Mouse (Mus musculus) liver, postnatal 0 days (tissue): ENCODE measurements around the gene Taf4. TPM values are rescaled to one million over a fixed set of nuclear protein-coding genes. Genes with fewer than 3 reads are reported as not detected.

ENCODE experiments used
- ATAC-seq: fragments of 200-750 bp; cut with Nextera tagmentation; 2 replicates; pipeline ENCODE4 v1.8.0; 2017; ENCODE audit warnings: mild to moderate bottlenecking, moderate library complexity
- DNase-seq: peaks from one replicate; pipeline ENCODE4 v3.0.0-alpha.2; 2016
- H3K27ac ChIP-seq: fragments of 300-500 bp; sonication (generic); 2 replicates; pipeline ENCODE4 v1.5.1; 2014; ENCODE audit warnings: antibody characterized with exemption, moderate library complexity, mild to moderate bottlenecking, low read depth
- H3K27me3 ChIP-seq: fragments of 300-500 bp; sonication (generic); 2 replicates; pipeline ENCODE4 v1.6.1; 2014; ENCODE audit warnings: low read length, control low read depth, mixed read lengths; ENCODE audit not compliant: insufficient read depth
- H3K36me3 ChIP-seq: fragments of 300-500 bp; sonication (generic); replicated peaks from 2 replicates; pipeline ENCODE4 v1.6.1; 2014; ENCODE audit warnings: mild to moderate bottlenecking, control low read depth, low read length, moderate library complexity, mixed read lengths; ENCODE audit not compliant: insufficient read depth
- H3K4me1 ChIP-seq: fragments of 300-500 bp; sonication (generic); 2 replicates; pipeline ENCODE4 v1.6.1; 2014; ENCODE audit warnings: antibody characterized with exemption, mild to moderate bottlenecking, control low read depth; ENCODE audit not compliant: insufficient read depth
- H3K4me2 ChIP-seq: fragments of 300-500 bp; sonication (generic); 2 replicates; pipeline ENCODE4 v1.6.1; 2014; ENCODE audit warnings: low read depth, mild to moderate bottlenecking, low read length, moderate library complexity, mixed read lengths
- H3K4me3 ChIP-seq: fragments of 300-500 bp; sonication (generic); 2 replicates; pipeline ENCODE4 v1.5.1; 2014; ENCODE audit warnings: low read depth, low read length
- H3K9ac ChIP-seq: fragments of 300-500 bp; sonication (generic); replicated peaks from 2 replicates; pipeline ENCODE4 v1.6.1; 2014; ENCODE audit warnings: mild to moderate bottlenecking, moderate library complexity
- H3K9me3 ChIP-seq: fragments of 300-500 bp; sonication (generic); 2 replicates; pipeline ENCODE4 v1.6.1; 2016; ENCODE audit warnings: mild to moderate bottlenecking, control low read depth, low read length, mixed read lengths
- CTCF ChIP-seq: sonication (generic); IDR thresholded peaks from 2 replicates; pipeline ENCODE4 v1.5.1; 2016; ENCODE audit warnings: antibody characterized with exemption, low read depth
- EP300 ChIP-seq: IDR thresholded peaks from 2 replicates; pipeline ENCODE4 v1.6.1; 2016; ENCODE audit warnings: antibody characterized with exemption, low read depth, mild to moderate bottlenecking
- WGBS: fragments of 180-500 bp; shearing (Covaris S2); extraction: QIAGEN DNeasy Blood & Tissue Kit; methylation state at CpG from one replicate; pipeline ENCODE4 v1.1.7; 2014; ENCODE audit not compliant: insufficient replicate concordance; 5-methylcytosine and 5-hydroxymethylcytosine counted together
- polyA plus RNA-seq: library from polyadenylated mRNA; unstranded; fragments of >200 nt; fragmentation: Nextera tagmentation; extraction: Ambion mirVana; gene quantifications from 2 replicates; pipeline ENCODE4 v1.2.1, GENCODE M21; 2015

The Taf4 gene
- polyA plus RNA-seq, 1 experiment from 2014 or later = 1.7 TPM

GRCm38 (mm10) chr2:179986437-179987022, 10.1 kb upstream of the Taf4 start:
- no peak for ATAC-seq

GRCm38 (mm10) chr2:179985695-179986094, 9.2 kb upstream of the Taf4 start:
- Histone ChIP-seq H3K9me3 (no peaks in the 10 kb centered on the region), H3K4me2 (no peak overlapping the region), H3K4me1 (no peaks in the 10 kb centered on the region), H3K9ac (no peak overlapping the region), H3K36me3 (no peaks in the 10 kb centered on the region), H3K27me3 (no peaks in the 10 kb centered on the region), H3K27ac (no peak overlapping the region), H3K4me3 (no peak overlapping the region)
- DNase-seq = no peak
- 80% methylated on average over 1 of the region's 1 CpGs for WGBS
- ATAC-seq = no peak
- TF ChIP-seq CTCF = no peak
- no peak for TF ChIP-seq EP300

More at GRCm38 (mm10) chr2:179986437-179987022, 10.1 kb upstream of the Taf4 start:
- Histone ChIP-seq H3K4me3 (no peak overlapping the region), H3K27me3 (no peaks in the 10 kb centered on the region), H3K36me3 (no peaks in the 10 kb centered on the region), H3K4me2 (no peak overlapping the region), H3K9ac (no peak overlapping the region), H3K27ac (no peak overlapping the region), H3K9me3 (no peaks in the 10 kb centered on the region), H3K4me1 (no peaks in the 10 kb centered on the region)
- DNase-seq = peak; percentile 11
- WGBS = 72% methylated on average over 10 of the region's 10 CpGs
- no peak for TF ChIP-seq CTCF
- TF ChIP-seq EP300 = no peak

GRCm38 (mm10) chr2:179984830-179985229, 8.4 kb upstream of the Taf4 start:
- no peaks in the 10 kb centered on the region for H3K36me3 ChIP-seq
- DNase-seq = peak; percentile 6
- H3K9me3 ChIP-seq = no peaks in the 10 kb centered on the region
- no peak overlapping the region for H3K4me2 ChIP-seq
- no peak overlapping the region for H3K4me3 ChIP-seq
- no peak for TF ChIP-seq EP300
- no peak for TF ChIP-seq CTCF
- no peaks in the 10 kb centered on the region for H3K4me1 ChIP-seq
- 57% methylated on average over 7 of the region's 7 CpGs for WGBS
- H3K27me3 ChIP-seq = no peaks in the 10 kb centered on the region
- no peak for ATAC-seq
- H3K9ac ChIP-seq = no peak overlapping the region
- H3K27ac ChIP-seq = no peak overlapping the region

- Histone ChIP-seq H3K4me2 (no peak overlapping the region), H3K4me1 (peaks cover 3% of the 10 kb centered on the region; the same call in 1 of the 2 replicates), H3K36me3 (no peaks in the 10 kb centered on the region), H3K4me3 (no peak overlapping the region), H3K27ac (no peak overlapping the region), H3K9me3 (no peaks in the 10 kb centered on the region), H3K27me3 (no peaks in the 10 kb centered on the region), H3K9ac (no peak overlapping the region)
- no peak for ATAC-seq
- DNase-seq = peak; percentile 6
- 77% methylated on average over 3 of the region's 3 CpGs for WGBS
- TF ChIP-seq EP300 = no peak
- no peak for TF ChIP-seq CTCF
These were observed 6.3 kb upstream of the Taf4 start for GRCm38 (mm10) chr2:179982715-179983114.

- no peak for DNase-seq
These were observed 4.2 kb upstream of the Taf4 start for GRCm38 (mm10) chr2:179980616-179981015.

GRCm38 (mm10) chr2:179979836-179980235, 3.4 kb upstream of the Taf4 start:
- no peaks in the 10 kb centered on the region for H3K27me3 ChIP-seq
- ATAC-seq (no peak), DNase-seq (peak; percentile 10)
- no peak overlapping the region for H3K4me3 ChIP-seq
- H3K9ac ChIP-seq = no peak overlapping the region
- 64% methylated on average over 8 of the region's 8 CpGs for WGBS
- H3K27ac ChIP-seq = no peak overlapping the region
- H3K36me3 ChIP-seq = no peaks in the 10 kb centered on the region
- no peak overlapping the region for H3K4me2 ChIP-seq
- H3K4me1 ChIP-seq = peaks cover 11% of the 10 kb centered on the region
- H3K9me3 ChIP-seq = no peaks in the 10 kb centered on the region
- no peak for TF ChIP-seq CTCF
- TF ChIP-seq EP300 = no peak

More at GRCm38 (mm10) chr2:179980616-179981015, 4.2 kb upstream of the Taf4 start:
- no peaks in the 10 kb centered on the region for H3K36me3 ChIP-seq
- H3K27ac ChIP-seq = no peak overlapping the region
- H3K9me3 ChIP-seq = no peaks in the 10 kb centered on the region
- TF ChIP-seq EP300 = no peak
- no peak for TF ChIP-seq CTCF
- H3K4me1 ChIP-seq = peaks cover 5% of the 10 kb centered on the region; the same call in 1 of the 2 replicates
- WGBS = 53% methylated on average over 4 of the region's 4 CpGs
- no peak overlapping the region for H3K9ac ChIP-seq
- H3K4me3 ChIP-seq = no peak overlapping the region
- no peak for ATAC-seq
- H3K4me2 ChIP-seq = no peak overlapping the region
- no peaks in the 10 kb centered on the region for H3K27me3 ChIP-seq

GRCm38 (mm10) chr2:179978250-179978649, 1.8 kb upstream of the Taf4 start:
- H3K4me2 ChIP-seq = 0 out of 2 replicates have a peak overlapping the region, but pooled peaks have one; percentile 72
- no peak overlapping the region for H3K4me3 ChIP-seq
- no peaks in the 10 kb centered on the region for H3K27me3 ChIP-seq
- WGBS = 81% methylated on average over 3 of the region's 3 CpGs
- H3K4me1 ChIP-seq = peaks cover 26% of the 10 kb centered on the region
- no peaks in the 10 kb centered on the region for H3K9me3 ChIP-seq
- ATAC-seq (no peak), DNase-seq (peak; percentile 10)
- TF ChIP-seq EP300 = no peak
- H3K27ac ChIP-seq = no peak overlapping the region
- H3K9ac ChIP-seq = no peak overlapping the region
- H3K36me3 ChIP-seq = no peaks in the 10 kb centered on the region
